Mouse (Mus musculus) ES-Bruce4 (cell line): Measurements from ENCODE around the gene Myl3. TPM values are rescaled to one million over a fixed set of nuclear protein-coding genes. Genes with fewer than 3 reads are reported as not detected.

ENCODE experiments used
- H3K27ac ChIP-seq: 2 replicates; pipeline ENCODE4 v1.5.1; 2012; ENCODE audit warnings: low read length, inconsistent platforms; ENCODE audit not compliant: insufficient read depth
- H3K27me3 ChIP-seq: 2 replicates; pipeline ENCODE4 v1.6.1; 2012; ENCODE audit warnings: mild to moderate bottlenecking, low read length, inconsistent platforms; ENCODE audit not compliant: control insufficient read depth, poor library complexity, insufficient read depth, severe bottlenecking
- H3K36me3 ChIP-seq: 2 replicates; pipeline ENCODE4 v1.6.1; 2012; ENCODE audit warnings: inconsistent platforms, mild to moderate bottlenecking, low read length, moderate library complexity; ENCODE audit not compliant: control insufficient read depth, poor library complexity, insufficient read depth, severe bottlenecking
- H3K4me1 ChIP-seq: one replicate; pipeline ENCODE4 v1.8.1; 2011; ENCODE audit warnings: low read length; ENCODE audit not compliant: control insufficient read depth, insufficient read depth
- H3K4me3 ChIP-seq: 2 replicates; pipeline ENCODE4 v1.5.1; 2011; ENCODE audit warnings: low read depth, mild to moderate bottlenecking, low read length
- H3K9ac ChIP-seq: 2 replicates; pipeline ENCODE4 v1.6.1; 2012; ENCODE audit warnings: low read depth, mild to moderate bottlenecking, inconsistent platforms; ENCODE audit not compliant: poor library complexity, severe bottlenecking
- H3K9me3 ChIP-seq: replicated peaks from 2 replicates; pipeline ENCODE4 v1.6.1; 2012; ENCODE audit warnings: mild to moderate bottlenecking, low read length, inconsistent platforms; ENCODE audit not compliant: control insufficient read depth, poor library complexity, insufficient read depth, severe bottlenecking
- CTCF ChIP-seq: IDR thresholded peaks from one replicate; pipeline ENCODE4 v1.8.1; 2011; ENCODE audit warnings: low read depth, low read length
- EP300 ChIP-seq: IDR thresholded peaks from 2 replicates; pipeline ENCODE4 v1.6.1; 2011; ENCODE audit warnings: low read depth, low read length; ENCODE audit not compliant: insufficient read depth
- POLR2A ChIP-seq: IDR thresholded peaks from one replicate; pipeline ENCODE4 v1.8.1; 2011; ENCODE audit warnings: low read length; ENCODE audit not compliant: insufficient read depth
- polyA plus RNA-seq: library from polyadenylated mRNA; stranded (reverse); fragments of >200 nt; gene quantifications from 2 replicates; pipeline ENCODE4 v1.2.4, GENCODE M21; 2011; ENCODE audit warnings: low read depth; ENCODE audit not compliant: missing spikeins, insufficient read depth, insufficient read length

Gene Myl3
- polyA plus RNA-seq, 1 experiment: 4.1 TPM

DNA sequence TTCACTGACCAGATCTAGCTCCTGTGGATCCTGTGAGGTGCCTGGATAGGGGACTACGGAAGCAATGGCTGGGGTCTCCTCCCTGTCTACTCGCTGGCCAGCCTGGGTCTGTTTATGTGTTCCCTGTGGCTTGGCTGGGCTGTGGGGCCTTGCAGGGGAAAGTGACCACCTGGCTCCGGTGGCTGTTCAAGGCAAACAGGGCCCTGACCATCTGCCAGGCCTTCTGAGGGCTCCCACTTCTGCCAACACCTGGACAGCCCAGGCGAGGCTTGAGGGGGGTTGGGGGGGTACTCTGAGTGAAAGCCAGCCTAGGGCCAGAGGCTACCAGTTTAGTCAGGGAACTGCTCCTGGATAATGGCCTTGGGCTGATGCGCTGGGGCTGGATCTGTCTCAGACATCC is 21.7 kb upstream of the Myl3 start:
- Histone ChIP-seq H3K27me3 (no peaks in the 10 kb centered on the region), H3K4me3 (no peak overlapping the region), H3K27ac (no peak overlapping the region), H3K36me3 (no peaks in the 10 kb centered on the region), H3K9ac (no peak overlapping the region), H3K9me3 (no peaks in the 10 kb centered on the region), H3K4me1 (no peaks in the 10 kb centered on the region)
- TF ChIP-seq CTCF: no peak
- TF ChIP-seq POLR2A: no peak
- no peak for TF ChIP-seq EP300

DNA sequence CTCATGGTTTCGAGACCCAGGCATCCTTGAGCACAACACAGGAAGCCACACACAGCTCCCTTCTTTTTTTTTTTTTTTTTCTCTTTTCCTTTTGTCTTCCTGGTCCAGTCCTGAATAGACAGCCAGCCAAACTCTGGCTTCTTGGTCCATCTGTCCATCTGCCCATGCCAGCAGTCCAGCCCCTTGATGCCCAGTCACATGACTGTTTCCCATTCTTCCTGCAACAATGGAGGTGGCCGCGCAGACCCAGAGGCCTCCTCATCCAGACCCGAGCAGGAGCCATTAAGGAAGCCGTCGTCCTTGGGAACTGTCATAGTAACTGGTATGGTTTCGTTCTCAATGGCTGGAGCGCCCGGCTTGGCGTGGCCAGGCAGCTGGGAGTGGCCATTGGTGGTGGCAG is 19.6 kb upstream of the Myl3 start:
- no peak overlapping the region for H3K4me3 ChIP-seq
- no peaks in the 10 kb centered on the region for H3K36me3 ChIP-seq
- TF ChIP-seq POLR2A: no peak
- TF ChIP-seq EP300: no peak
- TF ChIP-seq CTCF: no peak
- no peaks in the 10 kb centered on the region for H3K9me3 ChIP-seq
- H3K27ac ChIP-seq: no peak overlapping the region
- H3K27me3 ChIP-seq: no peaks in the 10 kb centered on the region
- no peak overlapping the region for H3K9ac ChIP-seq
- H3K4me1 ChIP-seq: no peaks in the 10 kb centered on the region

DNA sequence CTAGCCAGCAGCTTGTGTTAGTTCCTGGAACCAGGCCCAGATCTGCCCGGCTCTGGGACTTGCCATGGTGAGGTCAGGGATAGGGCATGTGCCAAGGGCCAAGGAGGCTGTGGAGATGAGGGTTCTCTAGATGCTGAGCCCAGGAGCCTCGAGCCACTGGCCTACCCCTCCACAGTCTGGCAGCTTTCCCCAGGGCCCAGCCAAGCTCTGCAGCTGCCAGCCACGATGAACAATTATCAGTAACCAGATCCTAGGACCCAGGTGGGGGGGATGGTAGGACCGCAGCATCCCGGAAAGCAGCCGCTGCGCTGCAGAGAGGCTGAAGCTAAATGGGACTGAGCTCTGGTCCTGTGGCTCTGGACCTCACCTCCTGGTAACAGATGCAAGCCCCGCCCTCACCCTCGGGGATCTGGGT is 15.9 kb upstream of the Myl3 start:
- Histone ChIP-seq H3K9ac (no peak overlapping the region), H3K27ac (no peak overlapping the region), H3K4me1 (peaks cover 2% of the 10 kb centered on the region), H3K9me3 (no peaks in the 10 kb centered on the region), H3K36me3 (no peaks in the 10 kb centered on the region), H3K4me3 (no peak overlapping the region), H3K27me3 (no peaks in the 10 kb centered on the region)
- TF ChIP-seq CTCF (no peak), POLR2A (no peak), EP300 (no peak)

DNA sequence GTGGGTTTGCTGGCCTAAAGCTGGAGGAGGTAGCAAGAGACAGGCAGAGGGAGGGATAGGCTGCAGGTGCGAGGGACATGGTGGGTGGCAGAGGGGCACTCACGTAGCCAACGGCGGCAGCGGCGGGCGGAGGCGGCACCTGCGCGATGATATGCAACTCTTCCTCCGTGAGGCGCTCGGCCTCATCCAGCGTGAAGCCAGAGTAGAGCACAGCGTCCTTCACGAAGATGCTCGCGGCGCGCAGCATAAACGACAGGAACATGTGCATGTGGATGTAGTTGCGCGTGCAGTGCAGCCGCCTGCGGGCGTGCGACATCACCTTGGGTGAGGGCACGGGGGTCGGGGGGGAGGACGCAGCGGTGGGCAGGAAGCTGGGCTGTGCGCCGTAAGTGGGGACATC is 14.8 kb upstream of the Myl3 start:
- Histone ChIP-seq H3K4me1 (peaks cover 2% of the 10 kb centered on the region), H3K36me3 (no peaks in the 10 kb centered on the region), H3K4me3 (peak overlapping the region; percentile 47), H3K9ac (no peak overlapping the region), H3K27me3 (no peaks in the 10 kb centered on the region), H3K27ac (no peak overlapping the region), H3K9me3 (no peaks in the 10 kb centered on the region)
- no peak for TF ChIP-seq EP300
- no peak for TF ChIP-seq POLR2A
- no peak for TF ChIP-seq CTCF

DNA sequence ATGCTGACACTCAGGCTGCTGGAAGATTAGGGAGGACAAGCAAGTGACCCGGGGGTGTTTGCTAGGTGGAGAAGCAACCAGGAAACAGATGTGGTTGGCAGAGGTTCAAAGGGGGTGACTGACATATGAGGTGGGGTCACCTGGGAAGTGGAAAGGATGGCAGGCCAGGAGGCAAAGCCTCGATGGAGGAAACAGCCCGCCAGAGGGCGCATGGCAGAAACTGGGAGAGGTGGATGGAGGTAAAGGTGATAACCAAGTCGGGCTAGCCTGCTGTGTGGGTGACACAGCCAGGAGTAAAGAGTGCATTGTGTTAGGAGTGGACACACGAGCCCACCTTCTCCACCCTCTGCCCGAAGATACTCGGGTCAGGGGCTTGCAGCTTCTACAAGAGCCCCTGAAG is 11.8 kb upstream of the Myl3 start:
- Histone ChIP-seq H3K36me3 (no peaks in the 10 kb centered on the region), H3K9ac (no peak overlapping the region), H3K4me3 (no peak overlapping the region), H3K27ac (no peak overlapping the region), H3K4me1 (peaks cover 2% of the 10 kb centered on the region), H3K27me3 (no peaks in the 10 kb centered on the region), H3K9me3 (no peaks in the 10 kb centered on the region)
- no peak for TF ChIP-seq EP300
- TF ChIP-seq CTCF: peak; percentile 86

DNA sequence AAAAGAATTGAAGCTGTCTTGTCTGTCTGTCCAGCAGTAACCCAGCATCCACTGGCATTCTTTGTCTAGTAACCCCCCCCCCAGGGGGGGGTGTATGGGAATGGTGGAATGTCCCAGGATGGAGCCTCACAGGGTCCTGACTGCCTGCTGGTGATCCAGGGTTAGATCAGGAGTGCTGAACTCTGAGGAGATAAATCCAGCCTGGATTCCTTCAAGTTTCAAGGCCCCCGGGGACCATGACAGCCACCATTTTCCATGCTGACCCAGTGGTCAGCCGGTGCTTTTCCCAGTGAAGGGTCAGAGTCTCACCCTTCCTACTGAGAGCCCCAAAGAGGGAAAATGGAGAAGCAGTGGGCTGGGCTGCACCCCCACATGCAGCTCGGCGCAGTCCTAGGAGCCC is 9.8 kb upstream of the Myl3 start:
- no peaks in the 10 kb centered on the region for H3K27me3 ChIP-seq
- H3K4me3 ChIP-seq: no peak overlapping the region
- peaks cover 2% of the 10 kb centered on the region for H3K4me1 ChIP-seq

More for the DNA sequence above, 9.8 kb upstream of the Myl3 start:
- H3K9ac ChIP-seq: no peak overlapping the region
- H3K9me3 ChIP-seq: no peaks in the 10 kb centered on the region
- no peaks in the 10 kb centered on the region for H3K36me3 ChIP-seq
- H3K27ac ChIP-seq: no peak overlapping the region
- TF ChIP-seq EP300: no peak
- TF ChIP-seq CTCF: no peak
- TF ChIP-seq POLR2A: no peak
